Mouse (Mus musculus): ENCODE measurements at regions not wholly inside any gene's neighbourhood (a gene's known extent, or its start where the extent isn't known, plus 50 kb on each side); places are given as distances from the start of the nearest gene placed in this dataset.

GRCm38 (mm10) chr8:115435720-115436355, 271.8 kb downstream of the Maf start:
- H3K4me1 ChIP-seq (replicated peaks; ENCODE audit: control insufficient read depth, insufficient read depth, low read length): no peaks in the 10 kb centered on the region
- H3K27me3 ChIP-seq (replicated peaks; ENCODE audit: control insufficient read depth, insufficient read depth, low read length): no peaks in the 10 kb centered on the region
- no peak overlapping the region for H3K4me2 ChIP-seq (ENCODE audit: low read length)
- 91% methylated on average over 5 of the region's 5 CpGs for WGBS
- no peak overlapping the region for H3K4me3 ChIP-seq (ENCODE audit: low read depth, low read length)
- ATAC-seq (replicated peaks; ENCODE audit: low FRiP score, low TSS enrichment, low read depth) (no peak), DNase-seq (ENCODE audit: low spot score) (no peak)
- H3K36me3 ChIP-seq (ENCODE audit: control insufficient read depth, insufficient read depth, low read length): no peaks in the 10 kb centered on the region
- H3K9me3 ChIP-seq (ENCODE audit: control insufficient read depth, low read length): no peaks in the 10 kb centered on the region
- no peak overlapping the region for H3K9ac ChIP-seq (ENCODE audit: low read length)
- H3K27ac ChIP-seq (ENCODE audit: low read depth): no peak overlapping the region

DNA sequence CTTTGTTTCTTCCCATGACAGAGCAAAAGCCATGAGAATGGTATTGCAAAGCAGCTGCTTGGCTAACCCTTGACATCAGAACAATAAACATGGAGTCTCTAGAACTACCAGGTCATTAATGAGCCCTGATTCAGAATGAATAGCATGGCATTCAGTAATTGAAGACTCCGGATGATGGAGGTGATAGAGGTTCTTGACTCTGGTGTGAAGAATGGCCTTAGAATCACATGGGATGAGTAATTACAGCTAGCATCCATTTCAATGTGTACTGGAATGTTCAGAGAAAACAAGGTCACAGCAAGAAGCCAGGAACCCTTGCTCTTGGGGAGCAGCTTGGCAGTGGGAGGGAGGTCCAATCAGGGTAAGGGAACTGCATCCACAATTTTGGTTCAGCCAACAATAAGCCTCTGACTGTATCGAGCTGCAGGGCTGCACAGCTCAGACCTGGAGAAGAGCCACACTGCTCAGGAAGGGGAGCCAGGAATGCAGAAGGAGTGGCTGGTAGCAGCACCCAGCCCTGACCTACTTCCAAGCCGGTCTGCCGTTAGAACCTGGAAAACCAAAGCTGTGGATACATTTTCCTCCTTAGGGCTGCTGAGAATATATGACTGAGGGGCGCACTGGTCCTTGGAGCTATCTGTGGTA, 275.1 kb downstream of the Maf start:
- Histone ChIP-seq H3K9ac (ENCODE audit: low read length) (no peak overlapping the region), H3K4me1 (replicated peaks; ENCODE audit: control insufficient read depth, insufficient read depth, low read length) (no peaks in the 10 kb centered on the region), H3K36me3 (ENCODE audit: control insufficient read depth, insufficient read depth, low read length) (no peaks in the 10 kb centered on the region), H3K4me3 (ENCODE audit: low read depth, low read length) (no peak overlapping the region), H3K27ac (ENCODE audit: low read depth) (no peak overlapping the region), H3K27me3 (replicated peaks; ENCODE audit: control insufficient read depth, insufficient read depth, low read length) (no peaks in the 10 kb centered on the region), H3K4me2 (ENCODE audit: low read length) (no peak overlapping the region), H3K9me3 (ENCODE audit: control insufficient read depth, low read length) (no peaks in the 10 kb centered on the region)
- WGBS: 69% methylated on average over 5 of the region's 5 CpGs
- DNase-seq (ENCODE audit: low spot score) (no peak), ATAC-seq (replicated peaks; ENCODE audit: low FRiP score, low TSS enrichment, low read depth) (no peak)

- no peak overlapping the region for H3K9ac ChIP-seq (ENCODE audit: low read length)
- no peaks in the 10 kb centered on the region for H3K4me1 ChIP-seq (replicated peaks; ENCODE audit: control insufficient read depth, insufficient read depth, low read length)
- 67% methylated on average over 3 of the region's 3 CpGs for WGBS
- H3K27ac ChIP-seq (ENCODE audit: low read depth): no peak overlapping the region
- no peaks in the 10 kb centered on the region for H3K9me3 ChIP-seq (ENCODE audit: control insufficient read depth, low read length)
- H3K4me3 ChIP-seq (ENCODE audit: low read depth, low read length): no peak overlapping the region
- DNase-seq (ENCODE audit: low spot score) (no peak), ATAC-seq (replicated peaks; ENCODE audit: low FRiP score, low TSS enrichment, low read depth) (no peak)
- H3K36me3 ChIP-seq (ENCODE audit: control insufficient read depth, insufficient read depth, low read length): no peaks in the 10 kb centered on the region
- no peak overlapping the region for H3K4me2 ChIP-seq (ENCODE audit: low read length)
- no peaks in the 10 kb centered on the region for H3K27me3 ChIP-seq (replicated peaks; ENCODE audit: control insufficient read depth, insufficient read depth, low read length)
Observed at GRCm38 (mm10) chr8:115430793-115431192, 276.8 kb downstream of the Maf start.

DNA sequence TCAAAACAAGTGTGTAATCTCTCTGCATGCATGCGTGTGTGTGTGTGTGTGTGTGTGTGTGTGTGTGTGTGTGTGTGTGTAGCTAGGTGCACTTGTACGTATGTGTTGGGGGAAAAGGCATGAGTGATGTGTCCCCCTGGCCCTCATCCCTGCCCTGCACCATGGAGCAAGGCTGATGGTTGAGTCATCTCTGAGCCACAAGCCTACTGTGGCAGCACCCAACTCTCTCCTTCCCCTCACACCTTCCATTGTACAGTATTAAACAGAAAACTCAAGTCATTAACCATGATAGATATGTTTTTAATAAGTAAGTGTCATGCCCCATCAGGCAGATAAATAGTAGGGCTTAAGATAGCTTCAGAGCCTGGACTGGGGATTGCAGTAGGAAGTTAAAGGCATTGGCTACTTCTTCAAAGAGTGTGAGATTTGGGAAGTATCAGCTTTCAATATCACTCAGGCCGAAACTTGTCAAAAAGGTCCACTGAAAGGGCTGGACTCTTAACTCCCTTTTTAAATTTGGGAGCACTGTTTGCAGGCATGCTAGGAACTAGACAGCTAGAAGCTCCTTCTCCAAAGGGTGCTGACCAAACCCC, 278.2 kb downstream of the Maf start:
- Histone ChIP-seq H3K4me3 (ENCODE audit: low read depth, low read length) (no peak overlapping the region), H3K27ac (ENCODE audit: low read depth) (no peak overlapping the region), H3K4me1 (replicated peaks; ENCODE audit: control insufficient read depth, insufficient read depth, low read length) (no peaks in the 10 kb centered on the region), H3K36me3 (ENCODE audit: control insufficient read depth, insufficient read depth, low read length) (no peaks in the 10 kb centered on the region), H3K4me2 (ENCODE audit: low read length) (no peak overlapping the region), H3K9me3 (ENCODE audit: control insufficient read depth, low read length) (no peaks in the 10 kb centered on the region), H3K27me3 (replicated peaks; ENCODE audit: control insufficient read depth, insufficient read depth, low read length) (no peaks in the 10 kb centered on the region), H3K9ac (ENCODE audit: low read length) (no peak overlapping the region)
- no peak for ATAC-seq (replicated peaks; ENCODE audit: low FRiP score, low TSS enrichment, low read depth)
- WGBS: 77% methylated on average over 3 of the region's 3 CpGs
- DNase-seq (ENCODE audit: low spot score): no peak

DNA sequence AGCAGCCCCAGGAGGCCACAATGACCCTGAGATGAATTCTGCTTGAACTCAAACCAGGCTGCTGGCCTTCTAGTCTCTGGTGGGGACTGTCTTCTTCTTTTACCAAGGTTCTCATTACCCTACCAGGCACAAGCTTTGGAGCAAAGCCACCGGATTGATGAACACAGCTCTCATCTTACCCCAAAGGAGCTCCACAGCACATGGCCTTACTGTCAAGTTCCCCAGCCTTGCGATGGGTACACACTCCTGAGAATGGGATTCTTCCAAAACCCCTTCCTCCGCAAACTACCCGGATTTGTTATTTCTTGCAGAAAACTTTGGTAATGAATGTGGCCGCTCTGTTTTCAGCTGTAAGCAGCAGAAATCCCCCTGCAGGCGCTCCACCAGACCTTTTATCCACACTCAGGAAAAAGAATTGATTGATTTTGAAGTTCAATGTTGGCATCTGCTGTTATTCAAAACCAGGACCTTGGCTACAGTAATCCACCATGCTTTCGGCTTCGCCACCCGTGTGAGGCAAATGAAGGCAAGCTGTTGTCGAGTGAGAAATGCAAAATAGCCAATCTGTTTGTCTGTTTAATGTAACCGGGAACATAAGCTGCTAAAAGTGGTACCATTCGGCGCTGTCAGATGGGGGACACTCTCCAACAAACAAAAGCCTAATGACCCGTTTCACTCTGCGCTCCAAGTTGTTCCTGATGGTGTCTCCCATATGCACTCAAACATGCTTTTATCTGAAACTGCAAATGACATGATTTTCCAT, 278.9 kb downstream of the Maf start:
- H3K4me1 ChIP-seq (replicated peaks; ENCODE audit: control insufficient read depth, insufficient read depth, low read length): no peaks in the 10 kb centered on the region
- no peak overlapping the region for H3K9ac ChIP-seq (ENCODE audit: low read length)
- H3K4me3 ChIP-seq (ENCODE audit: low read depth, low read length): no peak overlapping the region
- no peak overlapping the region for H3K27ac ChIP-seq (ENCODE audit: low read depth)
- no peak for ATAC-seq (replicated peaks; ENCODE audit: low FRiP score, low TSS enrichment, low read depth)
- WGBS: 84% methylated on average over 15 of the region's 15 CpGs
- no peaks in the 10 kb centered on the region for H3K36me3 ChIP-seq (ENCODE audit: control insufficient read depth, insufficient read depth, low read length)
- H3K9me3 ChIP-seq (ENCODE audit: control insufficient read depth, low read length): no peaks in the 10 kb centered on the region
- DNase-seq (ENCODE audit: low spot score): no peak
- no peaks in the 10 kb centered on the region for H3K27me3 ChIP-seq (replicated peaks; ENCODE audit: control insufficient read depth, insufficient read depth, low read length)
- no peak overlapping the region for H3K4me2 ChIP-seq (ENCODE audit: low read length)

DNA sequence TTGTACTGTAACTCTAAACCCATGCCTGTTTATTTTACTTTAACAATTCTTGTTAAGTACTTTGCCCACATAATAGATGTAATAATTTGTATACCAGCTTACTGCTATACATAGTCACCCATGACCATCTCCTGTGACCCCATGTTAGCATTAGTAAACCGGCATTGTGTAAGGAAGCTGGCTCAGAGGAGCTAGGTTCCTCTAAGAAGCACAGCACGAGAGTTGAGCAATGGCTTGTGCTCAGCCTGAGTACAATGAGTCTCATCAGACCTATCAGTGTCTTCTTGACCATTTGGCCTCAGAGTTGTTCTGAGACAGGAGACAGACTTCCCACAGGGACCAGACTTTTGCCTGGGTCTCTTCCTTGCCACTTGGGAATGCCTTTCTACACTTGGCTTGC, 279.6 kb downstream of the Maf start:
- Histone ChIP-seq H3K4me2 (ENCODE audit: low read length) (no peak overlapping the region), H3K4me1 (replicated peaks; ENCODE audit: control insufficient read depth, insufficient read depth, low read length) (no peaks in the 10 kb centered on the region), H3K36me3 (ENCODE audit: control insufficient read depth, insufficient read depth, low read length) (no peaks in the 10 kb centered on the region), H3K9me3 (ENCODE audit: control insufficient read depth, low read length) (no peaks in the 10 kb centered on the region), H3K9ac (ENCODE audit: low read length) (no peak overlapping the region), H3K27me3 (replicated peaks; ENCODE audit: control insufficient read depth, insufficient read depth, low read length) (no peaks in the 10 kb centered on the region), H3K4me3 (ENCODE audit: low read depth, low read length) (no peak overlapping the region), H3K27ac (ENCODE audit: low read depth) (no peak overlapping the region)
- ATAC-seq (replicated peaks; ENCODE audit: low FRiP score, low TSS enrichment, low read depth): no peak
- no peak for DNase-seq (ENCODE audit: low spot score)
- 82% methylated on average over 2 of the region's 2 CpGs for WGBS

DNA sequence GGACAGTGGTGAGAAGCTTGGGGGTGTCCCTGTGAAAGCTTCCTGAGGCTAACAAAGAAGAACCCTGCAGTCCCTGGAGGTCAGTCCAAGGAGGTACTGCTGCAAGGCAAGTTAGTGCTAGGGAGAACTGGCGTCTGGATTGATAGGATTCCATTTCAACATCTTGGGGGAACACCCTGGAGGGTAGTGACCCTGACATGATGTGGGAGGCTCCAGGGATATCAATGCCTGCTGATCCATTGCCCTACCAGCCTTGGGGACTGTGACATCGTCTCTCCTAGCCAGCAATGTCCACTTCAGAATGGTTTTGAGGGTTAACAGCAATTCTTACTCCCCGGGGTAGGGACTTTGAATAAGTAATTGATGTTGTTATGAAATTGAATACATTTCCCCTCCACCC, 280.1 kb downstream of the Maf start:
- Histone ChIP-seq H3K4me3 (ENCODE audit: low read depth, low read length) (no peak overlapping the region), H3K36me3 (ENCODE audit: control insufficient read depth, insufficient read depth, low read length) (no peaks in the 10 kb centered on the region), H3K27me3 (replicated peaks; ENCODE audit: control insufficient read depth, insufficient read depth, low read length) (no peaks in the 10 kb centered on the region), H3K4me2 (ENCODE audit: low read length) (no peak overlapping the region), H3K27ac (ENCODE audit: low read depth) (no peak overlapping the region), H3K9ac (ENCODE audit: low read length) (no peak overlapping the region), H3K4me1 (replicated peaks; ENCODE audit: control insufficient read depth, insufficient read depth, low read length) (no peaks in the 10 kb centered on the region), H3K9me3 (ENCODE audit: control insufficient read depth, low read length) (no peaks in the 10 kb centered on the region)
- 65% methylated on average over 3 of the region's 3 CpGs for WGBS
- ATAC-seq (replicated peaks; ENCODE audit: low FRiP score, low TSS enrichment, low read depth) (no peak), DNase-seq (ENCODE audit: low spot score) (no peak)

DNA sequence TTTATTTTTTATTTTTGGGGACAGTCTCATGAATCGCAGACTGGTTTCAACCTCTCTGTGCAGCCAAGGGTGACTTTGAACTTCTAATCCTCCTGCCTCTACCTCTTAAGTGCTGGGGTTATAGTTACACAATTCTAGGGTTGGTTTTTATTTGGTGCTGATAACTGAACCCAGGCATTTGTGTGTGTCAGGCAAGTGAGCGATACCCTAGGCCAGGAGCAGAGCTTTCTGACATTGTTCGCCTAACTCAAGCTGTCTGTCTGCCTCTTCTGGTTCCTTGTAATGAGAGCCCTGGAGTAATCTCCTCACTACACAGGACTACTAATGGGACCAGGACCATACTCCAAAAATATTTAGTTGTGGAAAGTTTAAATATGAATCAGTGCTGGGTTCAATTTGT, 281.1 kb downstream of the Maf start:
- H3K9me3 ChIP-seq (ENCODE audit: control insufficient read depth, low read length): no peaks in the 10 kb centered on the region
- H3K4me1 ChIP-seq (replicated peaks; ENCODE audit: control insufficient read depth, insufficient read depth, low read length): no peaks in the 10 kb centered on the region
- H3K27ac ChIP-seq (ENCODE audit: low read depth): no peak overlapping the region
- H3K4me3 ChIP-seq (ENCODE audit: low read depth, low read length): no peak overlapping the region
- no peak for ATAC-seq (replicated peaks; ENCODE audit: low FRiP score, low TSS enrichment, low read depth)
- H3K27me3 ChIP-seq (replicated peaks; ENCODE audit: control insufficient read depth, insufficient read depth, low read length): no peaks in the 10 kb centered on the region
- WGBS: 86% methylated on average over 3 of the region's 3 CpGs
- H3K4me2 ChIP-seq (ENCODE audit: low read length): no peak overlapping the region
- no peak overlapping the region for H3K9ac ChIP-seq (ENCODE audit: low read length)
- no peak for DNase-seq (ENCODE audit: low spot score)
- H3K36me3 ChIP-seq (ENCODE audit: control insufficient read depth, insufficient read depth, low read length): no peaks in the 10 kb centered on the region

All from intestine, embryonic 14.5 days (tissue).